Mouse (Mus musculus) skeletal muscle tissue, adult 2 months (tissue): ENCODE data around the gene Mnt.

ENCODE experiments used
- DNase-seq: peaks from one replicate; pipeline ENCODE4 v3.0.0-alpha.2; 2012; ENCODE audit warnings: low read depth, low spot score

Gene Mnt

DNA sequence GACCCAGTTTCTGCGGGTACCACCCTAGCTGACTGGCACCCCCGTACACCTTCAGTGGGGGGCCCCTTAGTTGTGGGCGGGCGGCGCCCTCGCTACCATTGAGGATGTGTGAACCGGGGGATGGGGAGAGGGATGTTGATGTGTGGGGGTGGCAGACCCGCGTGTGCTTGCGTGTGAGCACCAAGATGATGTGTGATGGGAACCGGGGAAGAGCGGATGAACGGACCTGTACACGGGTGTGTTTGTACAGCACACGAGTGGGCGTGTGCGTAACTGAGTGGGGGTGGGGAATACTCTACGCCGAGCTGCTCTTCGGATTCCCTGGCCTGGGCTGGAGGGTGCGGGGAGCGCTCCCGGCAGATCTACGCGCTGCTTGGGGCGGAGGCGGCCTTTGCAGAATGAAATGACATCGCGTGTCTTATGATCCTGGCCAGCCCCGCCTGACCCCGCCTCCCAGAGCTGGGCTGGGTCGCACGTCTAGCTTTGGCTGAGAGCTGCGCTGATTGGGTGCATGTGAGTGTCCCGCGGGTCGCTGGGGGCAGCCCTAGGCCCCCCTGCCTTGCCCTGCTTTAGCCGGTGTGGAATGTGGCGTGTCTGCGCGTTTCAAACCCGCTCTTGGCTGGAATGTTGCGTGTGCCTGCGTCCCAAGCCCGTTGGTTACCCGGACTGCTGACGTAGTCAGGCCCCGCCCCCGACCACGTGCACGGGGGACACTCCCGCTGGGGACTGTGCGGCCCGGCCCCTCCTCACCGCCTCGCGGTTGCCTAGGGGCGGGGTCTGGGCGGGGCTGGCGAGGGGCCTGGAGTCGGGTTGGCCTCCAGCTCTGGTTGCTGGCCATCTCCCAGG is 1.1 kb downstream of the Mnt start:
- peak; percentile 99 for DNase-seq

DNA sequence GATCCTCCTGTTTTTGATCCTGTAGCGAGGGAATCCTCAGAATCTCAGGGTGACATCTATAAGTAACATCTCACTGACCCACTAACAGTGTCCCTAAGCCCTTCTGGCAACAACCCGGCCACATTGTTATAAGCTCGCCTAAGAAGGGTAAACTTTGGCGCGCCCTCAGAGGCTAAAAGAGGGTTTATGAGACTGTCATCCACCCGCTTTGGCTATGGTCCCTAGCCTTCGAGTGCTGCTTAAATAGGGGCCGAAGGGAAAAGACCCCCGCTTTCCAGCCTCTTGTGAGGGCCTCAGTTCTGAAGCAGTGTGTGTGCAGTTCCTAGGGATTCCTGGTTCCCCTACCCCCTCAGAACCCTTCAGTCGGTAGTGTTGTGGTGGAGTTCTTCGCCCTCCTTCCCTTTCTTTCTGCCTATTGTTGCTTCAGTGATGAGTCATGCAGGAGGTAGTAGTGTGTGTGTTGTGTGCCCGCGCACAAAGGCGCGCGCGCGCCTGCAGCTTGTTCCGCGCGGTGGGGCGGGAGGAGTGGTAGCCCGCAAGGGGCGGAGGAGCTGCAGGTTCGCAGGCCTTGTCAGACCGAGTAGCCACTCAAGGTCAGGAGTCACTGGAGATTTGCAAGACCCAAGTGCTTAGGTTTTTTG is 1.9 kb downstream of the Mnt start:
- DNase-seq, result no peak

GRCm38 (mm10) chr11:74833536-74834358 is 3.0 kb downstream of the Mnt start:
- no peak for DNase-seq

- no peak for DNase-seq
Measured at GRCm38 (mm10) chr11:74834359-74834638, 3.6 kb downstream of the Mnt start.

DNA sequence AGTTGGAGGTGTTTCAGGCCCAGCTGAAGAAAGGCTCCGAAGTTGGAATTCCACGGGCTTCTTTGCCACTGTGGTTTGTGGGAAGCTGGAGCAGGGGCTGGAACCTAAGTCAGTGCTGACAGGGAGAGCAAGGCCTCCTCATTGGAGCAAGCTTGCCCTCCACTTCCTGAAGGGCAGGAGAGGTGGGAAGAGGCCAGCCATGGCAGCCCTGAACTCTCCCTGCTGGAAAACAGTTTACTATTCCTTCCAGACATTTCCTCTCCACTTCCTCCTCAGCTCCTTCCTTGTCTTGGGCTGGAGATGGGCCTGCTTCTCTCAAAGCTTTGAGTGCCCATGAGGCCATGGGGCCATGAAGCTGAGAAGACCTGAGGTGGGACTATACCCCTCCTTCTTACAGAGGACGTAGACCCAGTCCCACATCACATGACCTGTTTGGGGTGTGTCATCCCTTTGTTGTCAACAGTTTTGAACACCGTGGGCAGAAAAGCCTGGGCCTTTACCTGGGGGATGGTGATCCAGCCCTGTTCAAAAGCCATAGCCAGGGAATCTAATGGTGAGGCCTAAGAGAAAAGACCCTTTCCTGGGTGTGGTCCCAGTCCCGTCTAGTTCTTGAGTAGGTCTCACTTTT is 4.0 kb downstream of the Mnt start:
- no peak for DNase-seq

- DNase-seq, result no peak
Measured at GRCm38 (mm10) chr11:74835593-74836224, 5.0 kb downstream of the Mnt start.

GRCm38 (mm10) chr11:74836225-74837055 is 5.7 kb downstream of the Mnt start:
- no peak for DNase-seq

- DNase-seq, result no peak
Measured at GRCm38 (mm10) chr11:74837056-74837693, 6.5 kb downstream of the Mnt start.

GRCm38 (mm10) chr11:74837694-74838431 is 7.1 kb downstream of the Mnt start:
- peak; percentile 96 for DNase-seq

DNA sequence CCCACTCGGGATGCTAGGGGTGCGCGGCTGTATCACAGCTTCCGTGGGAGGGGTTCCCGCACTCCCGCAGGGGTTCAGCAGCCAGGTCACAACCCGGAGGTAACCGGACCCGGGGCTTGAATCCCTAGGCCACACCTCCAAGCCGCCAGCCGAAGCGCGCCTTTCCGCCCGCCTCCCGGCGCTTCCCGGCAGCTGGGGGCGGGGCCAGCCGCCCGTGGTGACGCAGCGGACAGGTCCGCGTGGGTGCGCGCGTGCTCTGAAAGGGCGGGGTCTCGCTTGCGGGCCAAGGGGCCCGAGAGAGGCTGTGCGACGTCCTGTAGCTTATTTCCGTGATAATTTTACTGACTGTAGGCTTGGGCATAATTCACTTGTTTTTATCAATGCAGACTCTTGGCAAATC is 7.7 kb downstream of the Mnt start:
- peak; percentile 95 for DNase-seq

- DNase-seq, result peak; percentile 84
Measured at GRCm38 (mm10) chr11:74838971-74839370, 8.3 kb downstream of the Mnt start.

- DNase-seq, result no peak
Measured at GRCm38 (mm10) chr11:74839860-74840715, 9.4 kb downstream of the Mnt start.

- no peak for DNase-seq
Measured at GRCm38 (mm10) chr11:74840739-74841138, 10.0 kb downstream of the Mnt start.

DNA sequence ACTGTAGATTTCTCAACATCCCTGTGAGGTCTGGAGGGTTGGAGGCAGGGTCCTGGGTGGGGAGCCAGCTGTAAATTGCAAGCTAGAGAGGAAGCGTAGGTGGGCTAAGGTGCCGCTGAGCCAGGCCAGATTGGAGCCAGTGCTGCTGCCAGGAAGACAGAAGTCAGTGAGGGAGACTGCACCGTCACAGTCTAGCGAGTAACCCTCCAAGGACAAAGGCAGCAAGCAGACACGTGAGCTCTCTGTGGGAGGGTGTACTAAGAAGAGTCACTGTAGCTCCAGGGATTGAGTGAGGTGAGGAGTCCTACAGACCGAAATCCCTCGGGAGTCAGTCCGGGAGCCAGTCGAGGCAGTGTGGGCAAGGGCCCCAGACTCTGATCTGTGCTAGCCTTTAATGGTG is 10.6 kb downstream of the Mnt start:
- no peak for DNase-seq

GRCm38 (mm10) chr11:74842045-74842444 is 11.3 kb downstream of the Mnt start:
- no peak for DNase-seq

GRCm38 (mm10) chr11:74842656-74843434 is 12.1 kb downstream of the Mnt start:
- no peak for DNase-seq

GRCm38 (mm10) chr11:74843435-74843714 is 12.7 kb downstream of the Mnt start:
- DNase-seq, result no peak

GRCm38 (mm10) chr11:74843761-74844160 is 13.0 kb downstream of the Mnt start:
- no peak for DNase-seq
